Mouse (Mus musculus) myocyte (in vitro differentiated cells): ENCODE measurements around the gene Cxcr2.

Experiments used
- MYOD1 ChIP-seq, 3 experiments: IDR thresholded peaks; one replicate each; pipeline ENCODE4 v1.6.1; 2011; ENCODE audit warnings: control low read depth in 2 of 3, low read depth in 2 of 3, mild to moderate bottlenecking in 2 of 3, moderate library complexity in 1 of 3; ENCODE audit not compliant: insufficient read length in 2 of 3, control insufficient read depth in 1 of 3
- MYOG ChIP-seq, 3 experiments: IDR thresholded peaks; one replicate each; pipeline ENCODE4 v1.6.1; 2011; ENCODE audit warnings: control low read depth in 2 of 3, low read depth in 2 of 3, mild to moderate bottlenecking in 2 of 3; ENCODE audit not compliant: insufficient read length in 2 of 3, control insufficient read depth in 1 of 3, insufficient read depth in 1 of 3
- POLR2A ChIP-seq: IDR thresholded peaks from one replicate; pipeline ENCODE4 v1.6.1; 2011; ENCODE audit warnings: low read depth, mild to moderate bottlenecking, control low read depth, moderate library complexity; ENCODE audit not compliant: insufficient read length
- USF1 ChIP-seq: IDR thresholded peaks from one replicate; pipeline ENCODE4 v1.6.1; 2011; ENCODE audit warnings: low read depth, mild to moderate bottlenecking, control low read depth, moderate library complexity

GRCm38 (mm10) chr1:74192711-74193110, 38.9 kb downstream of the Cxcr2 start:
- TF ChIP-seq POLR2A, result no peak
- no peak for TF ChIP-seq MYOD1 (IDR thresholded peaks at IDR 0.05; ENCODE audit: control insufficient read depth in 1 of 3, insufficient read length in 2 of 3, low read depth in 2 of 3)
- TF ChIP-seq MYOG (IDR thresholded peaks at IDR 0.05; ENCODE audit: control insufficient read depth in 1 of 3, insufficient read depth in 1 of 3, insufficient read length in 2 of 3, low read depth in 2 of 3), result no peak
- TF ChIP-seq USF1, result no peak
